Mouse (Mus musculus): Measurements from ENCODE around the gene Crmp1.

DNA sequence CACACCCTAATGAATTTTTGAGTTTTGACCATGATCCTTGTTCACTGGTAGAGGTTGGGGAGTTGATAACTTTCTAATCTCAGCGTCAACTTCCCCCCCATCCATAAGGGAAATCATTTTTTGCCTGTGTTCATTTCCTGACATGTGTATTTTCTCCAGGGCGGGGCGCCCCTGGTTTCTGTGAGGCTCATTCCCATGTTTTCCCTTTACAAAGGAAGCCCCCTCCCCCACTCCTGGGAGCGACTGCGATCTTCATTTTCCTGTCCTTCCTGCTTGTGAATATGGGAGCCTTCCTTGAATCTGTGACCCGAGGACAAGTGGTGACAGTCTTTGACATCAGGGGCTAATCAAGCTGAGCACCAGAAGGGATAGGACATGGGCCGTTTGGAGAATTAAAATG, 15.1 kb downstream of the Crmp1 start:
- TF ChIP-seq POLR2A (IDR thresholded peaks at IDR 0.05; ENCODE audit: insufficient read length, low read depth) (no peak), USF1 (IDR thresholded peaks at IDR 0.05; ENCODE audit: low read depth) (no peak), E2F4 (IDR thresholded peaks at IDR 0.05; ENCODE audit: insufficient read depth) (no peak), CEBPB (IDR thresholded peaks at IDR 0.05; ENCODE audit: insufficient read depth, poor library complexity, severe bottlenecking) (no peak), REST (IDR thresholded peaks at IDR 0.05; ENCODE audit: insufficient read depth, insufficient read length) (no peak), SRF (IDR thresholded peaks at IDR 0.05; ENCODE audit: control insufficient read depth, insufficient read length, low read depth) (no peak)
